Mouse (Mus musculus) midbrain, embryonic 12.5 days (tissue): ENCODE measurements around the gene Dnttip1. TPM values are rescaled to one million over a fixed set of nuclear protein-coding genes. Genes with fewer than 3 reads are reported as not detected.
A peak's percentile ranks its signal among the peaks of the same experiment; 100 is the strongest.

ENCODE experiments used
- ATAC-seq: fragments of 200-750 bp; cut with Nextera tagmentation; 2 replicates; pipeline ENCODE4 v1.8.0; 2017; ENCODE audit warnings: low read depth, moderate TSS enrichment, moderate library complexity; ENCODE audit not compliant: low FRiP score
- H3K27ac ChIP-seq: fragments of 300-500 bp; sonication (generic); replicated peaks from 2 replicates; pipeline ENCODE4 v1.5.1; 2016; ENCODE audit warnings: mild to moderate bottlenecking
- H3K27me3 ChIP-seq: fragments of 300-500 bp; sonication (generic); 2 replicates; pipeline ENCODE4 v1.6.1; 2016; ENCODE audit warnings: mild to moderate bottlenecking
- H3K36me3 ChIP-seq: fragments of 300-500 bp; sonication (generic); 2 replicates; pipeline ENCODE4 v1.6.1; 2016
- H3K4me1 ChIP-seq: fragments of 300-500 bp; sonication (generic); 2 replicates; pipeline ENCODE4 v1.6.1; 2016
- H3K4me2 ChIP-seq: fragments of 300-500 bp; sonication (generic); replicated peaks from 2 replicates; pipeline ENCODE4 v1.6.1; 2016; ENCODE audit warnings: mild to moderate bottlenecking, moderate library complexity
- H3K4me3 ChIP-seq: fragments of 300-500 bp; sonication (generic); 2 replicates; pipeline ENCODE4 v1.5.1; 2016; ENCODE audit warnings: mild to moderate bottlenecking
- H3K9ac ChIP-seq: fragments of 300-500 bp; sonication (generic); replicated peaks from 2 replicates; pipeline ENCODE4 v1.6.1; 2016; ENCODE audit warnings: mild to moderate bottlenecking, moderate library complexity
- H3K9me3 ChIP-seq: fragments of 300-500 bp; sonication (generic); 2 replicates; pipeline ENCODE4 v1.6.1; 2016; ENCODE audit warnings: mild to moderate bottlenecking
- WGBS: fragments of 180-500 bp; shearing (Covaris S2); methylation state at CpG from one replicate; pipeline ENCODE4 v1.1.7; 2016; 5-methylcytosine and 5-hydroxymethylcytosine counted together
- polyA plus RNA-seq: library from polyadenylated mRNA; unstranded; fragments of >200 nt; fragmentation: Nextera tagmentation; extraction: Ambion mirVana; gene quantifications from 2 replicates; pipeline ENCODE4 v1.2.1, GENCODE M21; 2016

Gene Dnttip1
- polyA plus RNA-seq, 1 experiment from 2014 or later: 90.0 TPM

- H3K27ac ChIP-seq: no peak overlapping the region; the same call in 1 of the 2 replicates
- H3K27me3 ChIP-seq: 0 out of 2 replicates have a peak, but pooled peaks cover 4% of the 10 kb centered on the region
- H3K9ac ChIP-seq: no peak overlapping the region
- H3K4me2 ChIP-seq: no peak overlapping the region
- peaks cover 25% of the 10 kb centered on the region for H3K4me1 ChIP-seq
- H3K9me3 ChIP-seq: no peaks in the 10 kb centered on the region
- 0 out of 2 replicates have a peak overlapping the region, but pooled peaks have one; percentile 4 for H3K4me3 ChIP-seq
- ATAC-seq: no peak
- 79% methylated on average over 14 of the region's 14 CpGs for WGBS
- H3K36me3 ChIP-seq: peaks cover 16% of the 10 kb centered on the region
These were observed 27.6 kb downstream of the Dnttip1 start for GRCm38 (mm10) chr2:164773229-164773988.

- Histone ChIP-seq H3K9ac (no peak overlapping the region), H3K27me3 (0 out of 2 replicates have a peak, but pooled peaks cover 4% of the 10 kb centered on the region), H3K36me3 (peaks cover 16% of the 10 kb centered on the region), H3K27ac (no peak overlapping the region), H3K4me1 (peaks cover 25% of the 10 kb centered on the region), H3K9me3 (no peaks in the 10 kb centered on the region), H3K4me3 (no peak overlapping the region), H3K4me2 (no peak overlapping the region)
- 87% methylated on average over 5 of the region's 5 CpGs for WGBS
- ATAC-seq: no peak
These were observed 28.2 kb downstream of the Dnttip1 start for GRCm38 (mm10) chr2:164773989-164774364.

- H3K27ac ChIP-seq: no peak overlapping the region
- H3K36me3 ChIP-seq: peaks cover 16% of the 10 kb centered on the region
- no peak overlapping the region for H3K4me2 ChIP-seq
- 91% methylated on average over 6 of the region's 6 CpGs for WGBS
- ATAC-seq: no peak
- peaks cover 13% of the 10 kb centered on the region for H3K4me1 ChIP-seq
- H3K9ac ChIP-seq: no peak overlapping the region
- 0 out of 2 replicates have a peak, but pooled peaks cover 4% of the 10 kb centered on the region for H3K27me3 ChIP-seq
- no peak overlapping the region for H3K4me3 ChIP-seq
- H3K9me3 ChIP-seq: no peaks in the 10 kb centered on the region
These were observed 30.3 kb downstream of the Dnttip1 start for GRCm38 (mm10) chr2:164776130-164776529.

DNA sequence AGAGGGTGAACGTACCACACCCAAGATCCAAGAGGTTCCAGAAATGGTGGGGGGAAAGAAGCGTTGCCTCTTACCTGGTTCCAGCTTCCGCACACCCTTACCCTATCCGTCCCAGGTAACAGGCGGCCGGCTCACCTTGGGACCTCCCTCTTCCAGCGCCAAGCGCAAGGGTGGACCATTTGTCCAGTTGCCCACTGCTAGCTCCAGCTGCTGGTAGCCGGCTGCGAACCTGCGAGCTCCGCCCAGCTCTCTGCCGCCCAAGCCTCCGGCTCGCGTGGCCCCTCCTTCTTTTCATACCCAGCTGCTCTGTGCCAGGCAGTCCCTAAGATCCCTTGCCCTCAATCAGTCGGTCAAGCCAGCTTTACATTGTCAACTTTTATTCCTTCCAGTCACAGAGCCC, 31.0 kb downstream of the Dnttip1 start:
- H3K4me3 ChIP-seq: no peak overlapping the region
- no peak overlapping the region for H3K27ac ChIP-seq
- peaks cover 11% of the 10 kb centered on the region for H3K36me3 ChIP-seq
- peaks cover 6% of the 10 kb centered on the region for H3K4me1 ChIP-seq
- H3K4me2 ChIP-seq: no peak overlapping the region
- no peak overlapping the region for H3K9ac ChIP-seq
- no peak for ATAC-seq
- H3K9me3 ChIP-seq: no peaks in the 10 kb centered on the region
- WGBS: 70% methylated on average over 17 of the region's 17 CpGs
- H3K27me3 ChIP-seq: 0 out of 2 replicates have a peak, but pooled peaks cover 4% of the 10 kb centered on the region

- no peaks in the 10 kb centered on the region for H3K9me3 ChIP-seq
- H3K27me3 ChIP-seq: 0 out of 2 replicates have a peak, but pooled peaks cover 4% of the 10 kb centered on the region
- peaks cover 5% of the 10 kb centered on the region for H3K36me3 ChIP-seq
- no peak overlapping the region for H3K4me2 ChIP-seq
- no peak overlapping the region for H3K4me3 ChIP-seq
- ATAC-seq: no peak
- no peaks in the 10 kb centered on the region; the same call in 1 of the 2 replicates for H3K4me1 ChIP-seq
- H3K9ac ChIP-seq: no peak overlapping the region
- H3K27ac ChIP-seq: no peak overlapping the region
- 85% methylated on average over 30 of the region's 30 CpGs for WGBS
These were observed 31.6 kb downstream of the Dnttip1 start for GRCm38 (mm10) chr2:164777246-164778014.

GRCm38 (mm10) chr2:164778015-164778287, 32.2 kb downstream of the Dnttip1 start:
- no peaks in the 10 kb centered on the region for H3K9me3 ChIP-seq
- no peaks in the 10 kb centered on the region for H3K4me1 ChIP-seq
- H3K9ac ChIP-seq: no peak overlapping the region
- H3K36me3 ChIP-seq: peaks cover under 1% of the 10 kb centered on the region; the same call in 1 of the 2 replicates
- no peak overlapping the region for H3K4me2 ChIP-seq
- H3K27ac ChIP-seq: no peak overlapping the region
- 91% methylated on average over 11 of the region's 11 CpGs for WGBS
- 0 out of 2 replicates have a peak, but pooled peaks cover 4% of the 10 kb centered on the region for H3K27me3 ChIP-seq
- no peak for ATAC-seq
- no peak overlapping the region for H3K4me3 ChIP-seq

DNA sequence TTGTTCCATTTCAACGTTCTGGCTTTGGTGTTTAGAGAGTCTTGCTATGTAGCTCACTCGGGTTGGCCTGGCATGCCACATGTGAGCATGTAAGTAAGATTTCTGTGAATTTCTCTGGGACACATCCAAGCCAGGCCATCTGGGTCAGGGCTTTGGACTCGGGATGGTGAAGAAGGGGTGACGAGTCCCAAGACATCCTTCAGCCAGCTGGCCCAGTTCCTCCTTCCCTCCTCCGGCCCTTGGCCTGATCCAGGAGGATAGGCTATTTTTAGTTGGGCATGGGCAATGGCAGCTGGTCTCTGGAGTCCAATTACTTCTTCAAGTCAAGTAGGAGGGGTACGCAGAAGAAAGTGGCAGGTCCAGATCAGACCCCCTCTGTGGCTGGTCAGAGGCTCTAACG, 33.0 kb downstream of the Dnttip1 start:
- H3K9me3 ChIP-seq: no peaks in the 10 kb centered on the region
- 0 out of 2 replicates have a peak, but pooled peaks cover 4% of the 10 kb centered on the region for H3K27me3 ChIP-seq
- 84% methylated on average over 7 of the region's 7 CpGs for WGBS
- no peak overlapping the region for H3K9ac ChIP-seq
- H3K27ac ChIP-seq: no peak overlapping the region
- ATAC-seq: no peak
- H3K36me3 ChIP-seq: no peaks in the 10 kb centered on the region
- no peak overlapping the region for H3K4me2 ChIP-seq
- H3K4me1 ChIP-seq: no peaks in the 10 kb centered on the region
- H3K4me3 ChIP-seq: no peak overlapping the region

- no peak within 1 kb of the TSS for H3K4me2 ChIP-seq
- H3K36me3 ChIP-seq: no peaks in the 10 kb centered on the region
- H3K4me1 ChIP-seq: no peaks in the 10 kb centered on the region
- WGBS: 76% methylated on average over 8 of the region's 8 CpGs
- H3K27ac ChIP-seq: no peak within 1 kb of the TSS
- ATAC-seq: no peak
- 0 out of 2 replicates have a peak, but pooled peaks cover 4% of the 10 kb centered on the region for H3K27me3 ChIP-seq
- H3K9ac ChIP-seq: no peak within 1 kb of the TSS
- no peak within 1 kb of the TSS for H3K4me3 ChIP-seq
- no peaks in the 10 kb centered on the region for H3K9me3 ChIP-seq
These were observed 33.8 kb downstream of the Dnttip1 start, which contains the start of gene Tnnc2 for GRCm38 (mm10) chr2:164779481-164780086. TSS of gene Tnnc2 (minus strand) at chr2:164779967.

- H3K4me1 ChIP-seq: peaks cover 11% of the 10 kb centered on the region
- H3K27ac ChIP-seq: no peak overlapping the region
- H3K9me3 ChIP-seq: no peaks in the 10 kb centered on the region
- 0 out of 2 replicates have a peak, but pooled peaks cover 2% of the 10 kb centered on the region for H3K27me3 ChIP-seq
- ATAC-seq: no peak
- 67% methylated on average over 4 of the region's 4 CpGs for WGBS
- H3K4me2 ChIP-seq: no peak overlapping the region
- no peaks in the 10 kb centered on the region for H3K36me3 ChIP-seq
- H3K4me3 ChIP-seq: no peak overlapping the region
- H3K9ac ChIP-seq: no peak overlapping the region
These were observed 36.1 kb downstream of the Dnttip1 start for GRCm38 (mm10) chr2:164781876-164782275.

- H3K4me1 ChIP-seq: peaks cover 11% of the 10 kb centered on the region
- H3K36me3 ChIP-seq: 0 out of 2 replicates have a peak, but pooled peaks cover 2% of the 10 kb centered on the region
- H3K27me3 ChIP-seq: 0 out of 2 replicates have a peak, but pooled peaks cover 4% of the 10 kb centered on the region
- no peak for ATAC-seq
- WGBS: 80% methylated on average over 7 of the region's 7 CpGs
- H3K9me3 ChIP-seq: no peaks in the 10 kb centered on the region
- H3K4me2 ChIP-seq: no peak overlapping the region
- no peak overlapping the region for H3K9ac ChIP-seq
- no peak overlapping the region for H3K27ac ChIP-seq
- no peak overlapping the region for H3K4me3 ChIP-seq
These were observed 38.3 kb downstream of the Dnttip1 start for GRCm38 (mm10) chr2:164783926-164784581.

DNA sequence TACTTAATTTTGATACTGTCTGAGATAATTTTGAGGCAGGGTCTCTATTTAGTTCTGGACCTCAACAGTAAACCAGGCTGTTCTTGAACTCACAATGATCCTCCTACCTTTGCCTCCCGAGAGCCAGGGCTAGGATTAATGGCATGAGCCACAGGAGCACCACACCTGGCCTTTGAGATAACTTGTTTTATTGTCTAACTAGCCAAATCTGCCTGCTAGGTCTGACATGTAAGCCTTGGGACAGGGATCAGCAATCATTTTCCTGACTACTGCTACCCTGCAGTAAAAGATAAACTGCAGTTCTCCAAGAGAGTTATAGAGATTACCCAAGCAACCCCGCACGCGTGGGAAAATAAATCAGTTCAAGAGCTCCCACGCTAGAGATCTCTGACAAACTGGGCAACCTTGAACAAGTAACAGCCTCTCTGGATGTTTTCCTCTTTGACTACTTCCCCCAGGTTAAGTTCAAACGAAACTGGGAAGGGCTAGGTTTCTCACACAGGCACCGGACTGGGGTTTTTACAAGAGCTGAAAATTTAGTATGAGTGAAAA, 39.2 kb downstream of the Dnttip1 start:
- ATAC-seq: no peak
- peak overlapping the region; percentile 60; the same call in 1 of the 2 replicates for H3K9ac ChIP-seq
- 0 out of 2 replicates have a peak, but pooled peaks cover 4% of the 10 kb centered on the region for H3K27me3 ChIP-seq
- peak overlapping the region; percentile 82 for H3K4me2 ChIP-seq
- H3K4me3 ChIP-seq: peak overlapping the region; percentile 64
- no peak overlapping the region for H3K27ac ChIP-seq
- peaks cover 11% of the 10 kb centered on the region for H3K4me1 ChIP-seq
- H3K36me3 ChIP-seq: 0 out of 2 replicates have a peak, but pooled peaks cover 3% of the 10 kb centered on the region
- H3K9me3 ChIP-seq: no peaks in the 10 kb centered on the region
- 16% methylated on average over 7 of the region's 7 CpGs for WGBS
